Mouse (Mus musculus): ENCODE data around the gene 1700001L19Rik. TPM values are rescaled to one million over a fixed set of nuclear protein-coding genes. Genes with fewer than 3 reads are reported as not detected.
"Not testable (repeated sequence)": the region's sequence is repeated elsewhere in the genome, so short reads cannot be mapped to it uniquely, and the experiment has no call there.

Gene 1700001L19Rik
- not detected in 2 replicates for polyA plus RNA-seq (2011; ENCODE audit: insufficient read length, low read depth, missing spikeins)

DNA sequence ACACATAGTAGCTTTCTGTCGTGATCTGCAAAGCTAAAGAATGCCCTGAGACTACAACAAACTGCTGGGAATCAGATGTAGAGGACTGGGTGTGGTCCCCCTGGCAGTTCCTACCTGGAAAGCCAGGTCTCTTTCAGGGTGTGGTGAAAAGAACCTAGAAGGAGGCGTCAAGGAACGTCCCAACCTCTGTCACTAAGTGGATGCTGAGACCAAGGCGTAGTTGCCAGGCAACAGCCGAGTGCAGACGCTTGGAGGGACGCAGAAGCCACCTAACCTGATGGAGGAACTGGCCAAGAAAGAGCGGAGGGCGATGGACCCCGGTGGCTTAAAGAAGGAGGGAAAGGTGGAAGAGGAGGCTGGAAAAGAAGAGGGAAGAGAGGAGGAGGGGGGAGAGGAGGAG is at the start of gene 1700001L19Rik:
Gene 1700001L19Rik (plus strand): TSS at position 223 of the 400 bp plus-strand sequence.
- no peak for TF ChIP-seq POLR2A (IDR thresholded peaks at IDR 0.05; ENCODE audit: low read depth, low read length)
- no peak for TF ChIP-seq CTCF (IDR thresholded peaks at IDR 0.05; ENCODE audit: borderline replicate concordance, insufficient read depth, low read length)
- H3K4me3 ChIP-seq (ENCODE audit: insufficient read depth, low read length) = no peak within 1 kb of the TSS
- no peaks in the 10 kb centered on the region for H3K4me1 ChIP-seq (ENCODE audit: control insufficient read depth, insufficient read depth, low read length)
- no peak within 1 kb of the TSS for H3K27ac ChIP-seq (ENCODE audit: insufficient read depth, low read length)

- TF ChIP-seq CTCF (IDR thresholded peaks at IDR 0.05; ENCODE audit: borderline replicate concordance, insufficient read depth, low read length) = peak; percentile 34; the same call in 1 of the 2 replicates
- not testable (repeated sequence) for H3K4me1 ChIP-seq (ENCODE audit: control insufficient read depth, insufficient read depth, low read length)
These were observed 43.8 kb upstream of the 1700001L19Rik start for GRCm38 (mm10) chr13:68553391-68553790.

DNA sequence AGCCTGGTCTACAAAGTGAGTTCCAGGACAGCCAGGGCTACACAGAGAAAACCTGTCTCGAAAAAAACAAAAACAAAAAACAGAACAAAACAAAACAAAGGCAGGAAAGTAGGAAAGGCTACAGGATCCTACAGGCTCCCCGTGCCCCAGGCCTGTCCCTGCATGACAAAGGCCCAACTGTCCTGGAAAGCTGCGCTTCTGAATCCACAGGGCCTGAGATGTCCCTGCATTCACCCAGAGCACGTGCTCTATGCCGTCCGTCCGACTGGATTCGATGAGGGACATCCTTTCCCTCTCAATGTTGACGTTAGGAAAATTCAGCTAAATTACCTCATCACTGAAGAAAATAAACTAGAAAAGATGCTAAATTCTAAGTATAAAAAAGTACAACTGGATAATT is 29.1 kb upstream of the 1700001L19Rik start:
- H3K27ac ChIP-seq (ENCODE audit: insufficient read depth, low read length) = no peak overlapping the region
- H3K4me1 ChIP-seq (ENCODE audit: control insufficient read depth, insufficient read depth, low read length) = peaks cover under 1% of the 10 kb centered on the region; the same call in 1 of the 2 replicates
- TF ChIP-seq CTCF (IDR thresholded peaks at IDR 0.05; ENCODE audit: borderline replicate concordance, insufficient read depth, low read length) (no peak), POLR2A (IDR thresholded peaks at IDR 0.05; ENCODE audit: low read depth, low read length) (no peak)
- H3K4me3 ChIP-seq (ENCODE audit: insufficient read depth, low read length) = no peak overlapping the region

More at GRCm38 (mm10) chr13:68553391-68553790, 43.8 kb upstream of the 1700001L19Rik start:
- H3K4me3 ChIP-seq (ENCODE audit: insufficient read depth, low read length); H3K27ac ChIP-seq (ENCODE audit: insufficient read depth, low read length): not testable (repeated sequence)

DNA sequence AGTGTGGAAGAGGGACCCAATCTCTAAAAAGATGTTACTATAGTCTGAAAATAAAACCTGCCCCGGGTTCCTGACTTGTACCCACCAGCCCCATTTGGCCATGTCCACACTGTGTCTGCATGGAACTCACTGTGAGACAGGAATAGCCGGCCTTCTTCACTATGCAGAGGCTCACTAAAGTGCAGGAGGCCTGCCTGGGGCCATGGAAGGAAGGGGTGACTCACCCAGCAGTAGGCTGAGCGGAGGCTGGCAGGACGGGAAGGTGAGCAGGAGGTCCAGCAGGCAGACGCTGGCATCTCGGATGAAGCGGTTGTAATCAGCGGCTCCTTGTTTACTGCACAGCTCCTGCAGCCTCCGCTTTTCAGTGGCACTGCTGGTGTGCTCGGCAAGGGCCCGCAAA is 28.7 kb upstream of the 1700001L19Rik start:
- H3K27ac ChIP-seq (ENCODE audit: insufficient read depth, low read length) = no peak overlapping the region
- H3K4me1 ChIP-seq (ENCODE audit: control insufficient read depth, insufficient read depth, low read length) = peaks cover 4% of the 10 kb centered on the region; the same call in 1 of the 2 replicates
- TF ChIP-seq CTCF (IDR thresholded peaks at IDR 0.05; ENCODE audit: borderline replicate concordance, insufficient read depth, low read length) = no peak
- no peak for TF ChIP-seq POLR2A (IDR thresholded peaks at IDR 0.05; ENCODE audit: low read depth, low read length)
- H3K4me3 ChIP-seq (ENCODE audit: insufficient read depth, low read length) = no peak overlapping the region

- no peak for TF ChIP-seq POLR2A (IDR thresholded peaks at IDR 0.05; ENCODE audit: low read depth, low read length)
- peak; percentile 48; the same call in 1 of the 2 replicates for TF ChIP-seq CTCF (IDR thresholded peaks at IDR 0.05; ENCODE audit: borderline replicate concordance, insufficient read depth, low read length)
- no peak overlapping the region for H3K4me3 ChIP-seq (ENCODE audit: insufficient read depth, low read length)
- peaks cover 4% of the 10 kb centered on the region; the same call in 1 of the 2 replicates for H3K4me1 ChIP-seq (ENCODE audit: control insufficient read depth, insufficient read depth, low read length)
- H3K27ac ChIP-seq (ENCODE audit: insufficient read depth, low read length) = no peak overlapping the region
These were observed 27.5 kb upstream of the 1700001L19Rik start for GRCm38 (mm10) chr13:68569589-68570336.

GRCm38 (mm10) chr13:68572247-68572646 is 25.0 kb upstream of the 1700001L19Rik start:
- Histone ChIP-seq H3K4me1 (ENCODE audit: control insufficient read depth, insufficient read depth, low read length) (peaks cover 4% of the 10 kb centered on the region; the same call in 1 of the 2 replicates), H3K4me3 (ENCODE audit: insufficient read depth, low read length) (no peak overlapping the region), H3K27ac (ENCODE audit: insufficient read depth, low read length) (0 out of 2 replicates have a peak overlapping the region, but pooled peaks have one; percentile 34)
- TF ChIP-seq CTCF (IDR thresholded peaks at IDR 0.05; ENCODE audit: borderline replicate concordance, insufficient read depth, low read length) (no peak), POLR2A (IDR thresholded peaks at IDR 0.05; ENCODE audit: low read depth, low read length) (no peak)

DNA sequence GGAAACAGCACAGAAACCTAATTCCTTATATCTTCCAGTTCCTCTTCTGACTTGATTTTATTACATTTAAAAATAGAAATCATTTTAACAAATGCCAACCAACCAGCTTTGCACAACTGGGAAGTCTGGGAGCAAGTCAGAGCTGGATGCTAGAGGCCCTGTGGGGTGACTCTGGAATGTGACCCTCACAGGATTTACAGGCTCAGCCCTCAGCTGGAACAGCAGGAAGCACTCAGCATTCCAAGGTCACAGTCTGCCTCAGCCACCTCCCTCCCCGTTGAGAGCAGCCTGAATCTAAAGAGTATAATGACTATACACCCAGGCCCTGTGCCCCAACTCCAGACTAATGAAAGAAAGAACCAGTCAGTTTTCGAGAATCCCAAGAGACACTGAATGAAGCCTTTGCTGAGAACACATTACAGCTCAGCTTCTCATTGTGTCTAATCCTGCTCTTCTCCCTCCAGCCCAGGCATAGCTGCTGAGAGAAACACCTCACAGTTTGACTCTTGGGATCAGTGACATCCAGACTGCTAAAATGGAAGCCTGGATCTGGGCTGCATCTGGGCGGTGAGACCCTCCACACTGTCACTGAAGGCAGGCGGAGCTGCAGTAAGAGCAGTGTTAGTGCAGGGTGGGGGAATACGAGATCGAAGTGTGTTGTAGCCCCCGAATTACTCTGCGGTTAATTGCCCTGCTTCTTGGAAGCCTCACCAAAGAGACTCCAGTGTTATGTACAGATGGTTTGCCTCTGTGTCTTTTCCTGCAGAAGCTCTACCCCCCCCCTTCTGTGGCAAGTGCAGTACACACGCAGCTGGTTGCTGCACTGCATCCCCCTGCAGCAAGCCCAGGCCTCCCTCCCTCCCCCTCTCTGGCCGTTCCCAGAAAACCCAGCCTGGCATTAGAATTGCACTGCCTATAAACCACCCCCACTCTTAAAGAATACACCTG is 24.0 kb upstream of the 1700001L19Rik start:
- TF ChIP-seq POLR2A (IDR thresholded peaks at IDR 0.05; ENCODE audit: low read depth, low read length) (no peak), CTCF (IDR thresholded peaks at IDR 0.05; ENCODE audit: borderline replicate concordance, insufficient read depth, low read length) (no peak)
- Histone ChIP-seq H3K4me1 (ENCODE audit: control insufficient read depth, insufficient read depth, low read length) (peaks cover 4% of the 10 kb centered on the region; the same call in 1 of the 2 replicates), H3K4me3 (ENCODE audit: insufficient read depth, low read length) (no peak overlapping the region)

GRCm38 (mm10) chr13:68574398-68574797 is 22.8 kb upstream of the 1700001L19Rik start:
- H3K4me1 ChIP-seq (ENCODE audit: control insufficient read depth, insufficient read depth, low read length) = peaks cover 4% of the 10 kb centered on the region; the same call in 1 of the 2 replicates
- TF ChIP-seq CTCF (IDR thresholded peaks at IDR 0.05; ENCODE audit: borderline replicate concordance, insufficient read depth, low read length) (no peak), POLR2A (IDR thresholded peaks at IDR 0.05; ENCODE audit: low read depth, low read length) (no peak)
- no peak overlapping the region for H3K27ac ChIP-seq (ENCODE audit: insufficient read depth, low read length)
- no peak overlapping the region for H3K4me3 ChIP-seq (ENCODE audit: insufficient read depth, low read length)

More for the DNA sequence above, 24.0 kb upstream of the 1700001L19Rik start:
- H3K27ac ChIP-seq (ENCODE audit: insufficient read depth, low read length) = peak overlapping the region; percentile 56

- TF ChIP-seq POLR2A (IDR thresholded peaks at IDR 0.05; ENCODE audit: low read depth, low read length) (no peak), CTCF (IDR thresholded peaks at IDR 0.05; ENCODE audit: borderline replicate concordance, insufficient read depth, low read length) (no peak)
- H3K27ac ChIP-seq (ENCODE audit: insufficient read depth, low read length) = no peak overlapping the region
- H3K4me3 ChIP-seq (ENCODE audit: insufficient read depth, low read length) = no peak overlapping the region
- peaks cover 4% of the 10 kb centered on the region; the same call in 1 of the 2 replicates for H3K4me1 ChIP-seq (ENCODE audit: control insufficient read depth, insufficient read depth, low read length)
These were observed 19.3 kb upstream of the 1700001L19Rik start for GRCm38 (mm10) chr13:68577945-68578344.

Measured in embryonic fibroblast, embryonic 13.5 days (primary cell).